Mouse (Mus musculus) gastrocnemius, postnatal 4 days (tissue): ENCODE data around the gene Adam12. TPM values are rescaled to one million over a fixed set of nuclear protein-coding genes. Genes with fewer than 3 reads are reported as not detected.

Experiments
- microRNA-seq: library from miRNA; unstranded; fragments of <30 nt; microRNA quantifications from one replicate; pipeline ENCODE4 v1.2.0, GENCODE M21; 2021
- total RNA-seq, 2 experiments: library from RNA; stranded (reverse); gene quantifications; 2 replicates each; pipeline ENCODE4 v1.2.3; 2021

Adam12 gene
- total RNA-seq, 2 experiments from 2014 or later: 39.4 to 41.8 TPM

Small RNA genes within 50 kb of the gene (microRNA-seq; reads per million reads assigned to microRNA genes)
- not detected for gene Gm23631

Other genes starting within 250 kb of the Adam12 start
- under 1 TPM in 1 of 2 experiments, not detected in 1; 0.08 TPM for gene D7Ertd443e, start 153.5 kb upstream of the Adam12 start, total RNA-seq